Mouse (Mus musculus): ENCODE data around the gene Homer3. TPM values are rescaled to one million over a fixed set of nuclear protein-coding genes. Genes with fewer than 3 reads are reported as not detected.

The Homer3 gene
- 52.5 and 55.7 TPM in 2 replicates for polyA plus RNA-seq (2015; fragmentation: Nextera tagmentation; extraction: Ambion mirVana)

DNA sequence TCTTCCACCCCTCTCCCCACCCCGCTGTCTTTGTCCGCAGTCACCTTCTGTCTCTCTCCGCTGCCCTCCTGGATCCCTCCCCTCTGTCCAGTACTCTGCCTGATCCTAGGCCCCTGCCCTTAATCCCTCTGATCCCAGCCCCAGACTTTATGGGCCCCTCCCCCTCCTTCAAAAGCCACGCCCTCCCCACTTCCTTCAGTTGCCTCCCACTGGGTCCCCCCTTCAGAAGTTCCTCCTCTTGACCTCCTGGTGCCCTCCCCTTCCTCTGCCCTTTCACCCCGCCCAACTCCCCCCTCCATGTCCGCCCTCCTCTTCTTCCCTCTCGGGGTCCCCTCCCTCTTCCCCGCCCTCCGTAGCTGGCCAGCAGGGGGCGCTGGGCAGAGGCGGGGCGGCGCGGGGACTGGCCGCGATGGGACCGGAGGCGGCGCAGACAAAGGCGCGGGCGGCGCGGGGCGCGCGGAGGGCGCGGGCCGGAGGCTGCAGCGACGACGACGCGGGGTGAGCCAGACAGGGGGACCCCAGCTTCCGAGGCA lies at the start of gene Homer3:
Gene Homer3, plus strand, starts transcription at position 225 of the 533 bp plus-strand sequence.
- WGBS = under 1% methylated on average over 36 of the region's 36 CpGs
- peak; percentile 85 for ATAC-seq (replicated peaks)
- Histone ChIP-seq H3K4me1 (peaks cover 16% of the 10 kb centered on the region), H3K27me3 (no peaks in the 10 kb centered on the region), H3K27ac (replicated peaks) (peak within 1 kb of the TSS; percentile 56), H3K4me3 (peak within 1 kb of the TSS; percentile 70), H3K9me3 (no peaks in the 10 kb centered on the region), H3K4me2 (replicated peaks) (peak within 1 kb of the TSS; percentile 89), H3K9ac (replicated peaks) (peak within 1 kb of the TSS; percentile 92), H3K36me3 (peaks cover 18% of the 10 kb centered on the region)

DNA sequence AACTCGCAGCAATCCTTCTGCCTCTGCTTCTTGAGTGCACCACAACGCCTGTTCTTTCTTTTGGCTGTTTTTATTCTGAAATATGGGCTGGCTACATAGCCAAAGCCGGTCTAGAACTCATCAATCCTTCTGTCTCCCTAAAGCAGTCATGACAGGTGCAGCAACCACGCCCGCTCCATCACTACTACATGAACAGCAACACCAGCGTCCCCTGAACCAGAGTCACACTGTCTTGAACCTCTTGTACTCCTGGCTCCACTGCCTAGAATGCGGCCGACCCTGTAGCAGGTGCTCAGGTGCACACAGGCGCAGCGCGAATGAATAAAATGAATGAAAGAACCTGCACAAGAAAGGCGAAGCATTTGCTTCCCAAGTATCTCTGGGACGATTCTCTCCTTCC lies 49.0 kb upstream of the Homer3 start:
- H3K4me3 ChIP-seq = peak overlapping the region; percentile 96
- ATAC-seq (replicated peaks) = peak; percentile 32; the same call in 1 of the 2 replicates
- peaks cover 43% of the 10 kb centered on the region for H3K4me1 ChIP-seq
- peak overlapping the region; percentile 66 for H3K4me2 ChIP-seq (replicated peaks)
- H3K27me3 ChIP-seq = no peaks in the 10 kb centered on the region
- 5% methylated on average over 13 of the region's 13 CpGs for WGBS
- peaks cover 54% of the 10 kb centered on the region for H3K36me3 ChIP-seq
- peak overlapping the region; percentile 94 for H3K27ac ChIP-seq (replicated peaks)
- peak overlapping the region; percentile 96 for H3K9ac ChIP-seq (replicated peaks)
- no peaks in the 10 kb centered on the region for H3K9me3 ChIP-seq

DNA sequence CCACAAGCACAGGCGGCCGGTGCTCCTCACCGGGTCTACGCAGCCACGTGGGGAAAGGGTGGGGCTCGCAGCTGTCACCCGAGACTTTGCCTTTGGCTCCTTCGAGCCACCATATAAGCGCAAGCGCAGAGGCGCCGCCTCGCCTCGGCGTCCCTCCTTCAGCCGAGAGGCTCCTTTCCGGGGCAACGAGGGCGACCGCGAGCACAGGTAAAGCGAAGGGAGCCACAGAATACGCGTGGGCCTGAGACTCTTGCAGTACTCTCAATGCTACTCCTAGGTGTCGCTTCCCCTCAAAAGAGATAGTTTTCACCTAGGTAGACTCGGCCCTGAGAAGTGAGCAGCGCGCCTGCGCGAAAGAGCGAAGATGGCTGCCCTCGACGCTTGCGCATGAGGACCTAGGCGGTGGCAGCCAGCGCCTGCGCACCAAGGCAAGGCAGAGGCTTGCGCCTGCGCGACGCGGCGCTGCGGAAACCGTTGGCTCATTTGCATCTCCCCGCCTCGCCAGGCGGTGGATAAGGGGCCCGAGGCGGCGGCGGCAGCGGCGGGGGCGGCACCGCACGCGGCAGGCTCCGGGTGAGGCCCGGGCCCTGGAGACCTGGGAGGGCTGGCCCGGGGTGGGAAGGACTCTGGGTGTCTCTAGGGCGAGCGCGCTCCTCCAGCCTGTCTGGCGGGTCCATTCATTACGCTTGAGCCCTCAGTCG lies 48.4 kb upstream of the Homer3 start, which contains the start of the genes Sugp2 and Armc6:
Gene Sugp2, plus strand, starts transcription at position 147 of the 701 bp plus-strand sequence.
Gene Armc6, minus strand, starts transcription at position 387 of the 701 bp plus-strand sequence.
- Histone ChIP-seq H3K9ac (replicated peaks) (peak within 1 kb of the TSS; percentile 96), H3K27me3 (no peaks in the 10 kb centered on the region), H3K36me3 (peaks cover 54% of the 10 kb centered on the region), H3K9me3 (no peaks in the 10 kb centered on the region), H3K4me1 (peaks cover 43% of the 10 kb centered on the region), H3K4me2 (replicated peaks) (peak within 1 kb of the TSS; percentile 66), H3K4me3 (peak within 1 kb of the TSS; percentile 96), H3K27ac (replicated peaks) (peak within 1 kb of the TSS; percentile 94)
- ATAC-seq (replicated peaks) = peak; percentile 97
- WGBS = under 1% methylated on average over 67 of the region's 67 CpGs

- no peak for ATAC-seq (replicated peaks)
- no peaks in the 10 kb centered on the region for H3K9me3 ChIP-seq
- peak overlapping the region; percentile 96 for H3K9ac ChIP-seq (replicated peaks)
- no peaks in the 10 kb centered on the region for H3K27me3 ChIP-seq
- under 1% methylated on average over 15 of the region's 15 CpGs for WGBS
- peaks cover 43% of the 10 kb centered on the region for H3K4me1 ChIP-seq
- H3K4me2 ChIP-seq (replicated peaks) = peak overlapping the region; percentile 61
- H3K36me3 ChIP-seq = peaks cover 52% of the 10 kb centered on the region
- H3K4me3 ChIP-seq = peak overlapping the region; percentile 96
- H3K27ac ChIP-seq (replicated peaks) = peak overlapping the region; percentile 94
Measured at GRCm38 (mm10) chr8:70234781-70235128, 47.9 kb upstream of the Homer3 start.

- Histone ChIP-seq H3K9me3 (no peaks in the 10 kb centered on the region), H3K36me3 (peaks cover 64% of the 10 kb centered on the region), H3K9ac (replicated peaks) (no peak overlapping the region), H3K27me3 (no peaks in the 10 kb centered on the region), H3K4me2 (replicated peaks) (no peak overlapping the region), H3K4me1 (peaks cover 37% of the 10 kb centered on the region), H3K4me3 (no peak overlapping the region), H3K27ac (replicated peaks) (no peak overlapping the region)
- no peak for ATAC-seq (replicated peaks)
- 92% methylated on average over 2 of the region's 2 CpGs for WGBS
Measured at GRCm38 (mm10) chr8:70237842-70238241, 44.8 kb upstream of the Homer3 start.

GRCm38 (mm10) chr8:70240642-70241041 lies 42.0 kb upstream of the Homer3 start:
- H3K27me3 ChIP-seq = no peaks in the 10 kb centered on the region
- H3K4me2 ChIP-seq (replicated peaks) = no peak overlapping the region
- peaks cover 82% of the 10 kb centered on the region for H3K36me3 ChIP-seq
- no peaks in the 10 kb centered on the region for H3K9me3 ChIP-seq
- no peak overlapping the region for H3K27ac ChIP-seq (replicated peaks)
- peaks cover 34% of the 10 kb centered on the region for H3K4me1 ChIP-seq
- H3K4me3 ChIP-seq = no peak overlapping the region
- H3K9ac ChIP-seq (replicated peaks) = no peak overlapping the region
- ATAC-seq (replicated peaks) = no peak
- 92% methylated on average over 5 of the region's 5 CpGs for WGBS

- Histone ChIP-seq H3K27ac (replicated peaks) (no peak overlapping the region), H3K4me2 (replicated peaks) (no peak overlapping the region), H3K4me1 (peaks cover 14% of the 10 kb centered on the region), H3K36me3 (peaks cover 82% of the 10 kb centered on the region), H3K4me3 (no peak overlapping the region), H3K9ac (replicated peaks) (no peak overlapping the region), H3K27me3 (no peaks in the 10 kb centered on the region), H3K9me3 (no peaks in the 10 kb centered on the region)
- WGBS = 96% methylated on average over 6 of the region's 6 CpGs
- ATAC-seq (replicated peaks) = no peak
Measured at GRCm38 (mm10) chr8:70246622-70247021, 36.0 kb upstream of the Homer3 start.

- Histone ChIP-seq H3K9ac (replicated peaks) (no peak overlapping the region), H3K4me1 (peaks cover 14% of the 10 kb centered on the region), H3K36me3 (peaks cover 83% of the 10 kb centered on the region), H3K4me2 (replicated peaks) (no peak overlapping the region), H3K4me3 (no peak overlapping the region), H3K27ac (replicated peaks) (no peak overlapping the region), H3K9me3 (no peaks in the 10 kb centered on the region), H3K27me3 (no peaks in the 10 kb centered on the region)
- ATAC-seq (replicated peaks) = no peak
- 80% methylated on average over 3 of the region's 3 CpGs for WGBS
Measured at GRCm38 (mm10) chr8:70247841-70248240, 34.8 kb upstream of the Homer3 start.

DNA sequence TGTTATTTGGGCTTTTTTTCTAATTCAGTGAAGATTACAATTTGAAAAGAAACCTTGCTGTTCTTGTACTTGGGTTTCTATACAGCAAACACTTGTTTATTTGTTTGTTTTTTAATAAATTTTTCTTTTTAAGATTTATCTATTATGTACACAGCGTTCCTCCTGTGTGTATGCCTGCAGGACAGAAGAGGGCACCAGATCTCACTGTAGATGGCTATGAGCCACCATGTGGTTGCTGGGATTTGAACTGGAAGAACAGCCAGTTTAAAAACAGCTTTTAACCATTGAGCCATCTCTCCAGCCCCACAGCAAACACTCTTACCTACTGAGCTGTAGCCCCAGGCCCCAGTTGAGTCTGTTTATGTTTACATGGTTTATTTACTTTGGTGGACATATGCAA lies 28.0 kb upstream of the Homer3 start:
- Histone ChIP-seq H3K9me3 (no peaks in the 10 kb centered on the region), H3K4me2 (replicated peaks) (no peak overlapping the region)
- 85% methylated on average over 1 of the region's 1 CpGs for WGBS

DNA sequence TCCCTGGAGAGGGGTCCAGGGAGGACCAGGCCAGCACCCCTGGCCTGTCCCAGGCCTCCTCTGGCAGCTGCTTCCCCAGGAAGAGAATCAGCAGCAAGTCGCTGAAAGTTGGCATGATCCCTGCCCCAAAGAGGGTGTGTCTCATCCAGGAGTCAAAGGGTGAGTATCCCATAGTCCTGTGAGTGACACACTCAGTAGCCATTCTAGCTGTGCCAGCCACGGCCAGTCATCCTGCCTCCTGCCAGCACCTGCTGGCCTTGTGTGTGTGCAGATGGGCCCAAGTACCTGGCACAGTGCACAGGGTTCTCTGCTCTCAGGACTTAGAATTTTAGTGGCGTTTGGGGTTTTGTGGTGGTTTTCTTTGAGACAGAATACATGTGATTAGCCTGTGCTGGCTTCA lies 25.2 kb upstream of the Homer3 start:
- Histone ChIP-seq H3K36me3 (peaks cover 98% of the 10 kb centered on the region), H3K27ac (replicated peaks) (no peak overlapping the region), H3K9ac (replicated peaks) (no peak overlapping the region), H3K4me2 (replicated peaks) (no peak overlapping the region), H3K4me3 (no peak overlapping the region), H3K9me3 (no peaks in the 10 kb centered on the region), H3K27me3 (no peaks in the 10 kb centered on the region), H3K4me1 (no peaks in the 10 kb centered on the region)
- 90% methylated on average over 3 of the region's 3 CpGs for WGBS
- no peak for ATAC-seq (replicated peaks)

More for the DNA sequence above, 28.0 kb upstream of the Homer3 start:
- H3K36me3 ChIP-seq = peaks cover 97% of the 10 kb centered on the region
- no peak overlapping the region for H3K27ac ChIP-seq (replicated peaks)
- H3K9ac ChIP-seq (replicated peaks) = no peak overlapping the region
- H3K27me3 ChIP-seq = no peaks in the 10 kb centered on the region
- H3K4me1 ChIP-seq = no peaks in the 10 kb centered on the region
- ATAC-seq (replicated peaks) = no peak
- no peak overlapping the region for H3K4me3 ChIP-seq

- ATAC-seq (replicated peaks) = no peak
- Histone ChIP-seq H3K4me1 (no peaks in the 10 kb centered on the region), H3K27me3 (no peaks in the 10 kb centered on the region), H3K9ac (replicated peaks) (no peak overlapping the region), H3K36me3 (peaks cover 96% of the 10 kb centered on the region), H3K9me3 (no peaks in the 10 kb centered on the region), H3K4me3 (no peak overlapping the region), H3K27ac (replicated peaks) (no peak overlapping the region), H3K4me2 (replicated peaks) (no peak overlapping the region)
- 91% methylated on average over 5 of the region's 5 CpGs for WGBS
Measured at GRCm38 (mm10) chr8:70258600-70258999, 24.0 kb upstream of the Homer3 start.

- H3K27ac ChIP-seq (replicated peaks) = no peak overlapping the region
- WGBS = 89% methylated on average over 2 of the region's 2 CpGs
- no peak overlapping the region for H3K4me3 ChIP-seq
- H3K9ac ChIP-seq (replicated peaks) = no peak overlapping the region
- no peaks in the 10 kb centered on the region for H3K9me3 ChIP-seq
- ATAC-seq (replicated peaks) = no peak
- H3K36me3 ChIP-seq = peaks cover 96% of the 10 kb centered on the region
- H3K4me1 ChIP-seq = no peaks in the 10 kb centered on the region
- H3K27me3 ChIP-seq = no peaks in the 10 kb centered on the region
- H3K4me2 ChIP-seq (replicated peaks) = no peak overlapping the region
Measured at GRCm38 (mm10) chr8:70259043-70259442, 23.6 kb upstream of the Homer3 start.

Data from forebrain, embryonic 15.5 days (tissue).